Mouse (Mus musculus): Measurements from ENCODE around the gene Ank3.
"Not testable (repeated sequence)": the region's sequence is repeated elsewhere in the genome, so short reads cannot be mapped to it uniquely, and the experiment has no call there.

The Ank3 gene

GRCm38 (mm10) chr10:69398763-69399590 lies at the start of gene Ank3:
Ank3 (plus strand) TSS chr10:69398773.
- peak; percentile 45 for DNase-seq

DNA sequence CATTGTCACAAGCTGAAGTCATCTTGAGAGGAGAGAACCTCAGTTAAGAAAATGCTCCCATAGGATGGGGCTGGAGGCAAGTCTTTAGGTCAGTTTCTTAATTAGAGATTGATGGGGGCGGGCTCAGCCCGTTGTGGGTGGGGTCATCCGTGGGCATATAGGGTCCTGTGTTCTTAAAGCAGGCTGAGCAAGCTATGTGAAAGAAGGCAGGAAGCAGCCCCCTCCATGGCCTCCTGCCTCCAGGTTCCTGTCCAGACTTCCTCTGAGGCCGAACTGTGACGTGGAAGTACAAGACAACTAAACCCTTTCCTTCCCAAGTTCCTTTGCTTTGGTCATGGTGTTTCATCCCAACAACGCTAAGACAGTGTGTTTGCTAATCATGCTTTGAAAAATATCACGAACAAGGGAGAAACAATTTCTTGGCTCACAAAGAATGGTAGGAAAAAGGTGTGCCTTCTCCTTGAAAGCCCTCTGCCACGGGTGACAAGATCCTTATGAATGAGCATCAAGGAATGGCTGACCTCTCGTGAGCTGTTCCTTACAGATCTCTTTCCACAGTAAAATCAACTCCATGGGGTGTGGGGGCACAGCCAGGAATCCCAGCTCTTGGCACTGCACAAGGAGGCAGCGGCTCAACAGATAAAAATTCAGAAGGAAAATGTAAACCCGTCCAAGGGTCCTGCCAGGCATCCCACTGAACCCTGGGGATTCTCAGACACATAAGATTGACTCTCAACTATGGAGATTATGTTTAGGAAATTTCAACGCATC lies 47.3 kb upstream of the Ank3 start:
- peak; percentile 19 for DNase-seq

GRCm38 (mm10) chr10:69351842-69352211 lies 46.7 kb upstream of the Ank3 start:
- no peak for DNase-seq

DNA sequence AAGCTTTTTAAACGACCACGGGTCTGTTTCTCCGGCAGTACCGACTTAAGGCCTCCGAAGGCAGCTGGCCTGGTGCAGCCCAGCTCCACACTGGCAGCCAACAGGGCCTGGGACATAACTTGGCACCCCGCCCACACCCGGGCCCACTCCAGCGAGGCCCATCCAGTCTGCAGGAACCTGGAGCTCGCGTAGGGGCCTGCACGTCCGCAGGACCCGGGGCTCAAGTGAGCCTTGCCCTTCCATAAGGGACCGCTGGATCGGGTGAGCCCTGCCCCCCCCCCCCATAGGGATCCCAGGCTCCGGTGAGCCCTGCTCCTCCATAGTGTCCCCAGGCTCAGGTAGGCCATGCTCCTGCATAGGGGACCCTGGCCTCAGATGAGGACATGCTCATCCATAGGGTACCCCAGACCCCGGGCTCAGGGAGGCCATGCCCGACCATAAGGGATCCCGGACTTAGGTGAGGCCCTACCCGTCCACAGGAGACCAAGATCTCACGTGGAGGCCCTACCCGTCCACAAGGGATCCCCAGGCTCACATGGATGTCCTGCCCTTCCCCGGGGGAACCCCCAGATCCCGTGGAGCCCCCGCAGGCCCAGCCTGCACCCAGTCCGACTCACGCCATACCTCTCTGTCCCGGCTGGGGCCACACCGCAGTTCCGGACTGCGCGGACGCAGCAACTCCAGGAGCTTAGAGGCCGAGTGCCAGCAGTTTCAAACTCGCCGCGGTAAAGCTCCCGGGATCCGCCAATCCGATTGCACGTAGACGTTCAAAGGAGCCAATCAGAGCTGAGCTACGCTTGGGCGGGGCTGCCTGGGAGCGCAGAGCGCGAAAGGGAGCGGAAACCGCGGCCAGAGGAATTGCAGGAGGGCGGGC lies 46.1 kb upstream of the Ank3 start, which contains the start of gene Cdk1:
Cdk1 (minus strand) TSS at position 727 of the 874 bp plus-strand sequence.
- peak; percentile 92 for DNase-seq

GRCm38 (mm10) chr10:69353086-69353479 lies 45.5 kb upstream of the Ank3 start:
- not testable (repeated sequence) for DNase-seq

DNA sequence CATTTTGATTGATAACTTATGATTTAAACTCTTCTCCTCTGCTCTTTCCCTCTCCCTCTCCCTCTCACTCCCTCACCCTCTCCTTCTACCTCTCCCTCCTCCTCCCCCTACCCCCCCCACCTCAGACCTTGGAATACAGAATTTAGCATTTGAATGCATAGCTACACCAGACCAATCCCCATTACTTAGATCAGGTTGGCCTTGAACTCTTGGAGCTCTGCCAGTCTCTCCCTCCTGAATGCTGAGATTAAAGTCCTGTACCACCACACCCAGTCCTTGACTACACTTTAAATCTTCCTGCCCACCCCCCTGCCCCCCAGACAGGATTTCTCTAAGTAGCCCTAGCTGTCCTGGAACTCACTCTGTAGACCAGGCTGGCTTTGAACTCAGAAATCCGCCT lies 38.9 kb upstream of the Ank3 start:
- no peak for DNase-seq

DNA sequence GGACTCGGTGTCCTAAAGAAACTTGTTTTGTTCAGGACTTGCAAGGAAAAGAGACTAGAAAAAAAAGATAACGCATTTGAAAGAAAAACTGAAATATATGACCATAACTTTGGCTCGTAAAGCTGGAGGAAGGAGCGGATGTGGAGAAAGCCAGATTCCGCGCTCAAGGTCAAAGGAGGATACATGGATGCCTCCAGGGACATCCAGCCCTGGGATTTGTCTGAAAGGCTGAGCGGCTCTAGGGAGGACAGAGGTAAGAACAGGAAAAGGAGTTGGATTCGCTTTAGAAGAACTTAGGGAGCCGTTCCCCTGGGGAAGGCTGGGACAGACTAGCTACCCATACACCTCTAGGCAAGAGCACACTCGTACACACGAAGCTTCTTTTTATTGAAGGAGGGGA lies 32.4 kb upstream of the Ank3 start:
- DNase-seq = no peak

- DNase-seq = no peak
Observed at GRCm38 (mm10) chr10:69366877-69367387, 31.6 kb upstream of the Ank3 start.

DNA sequence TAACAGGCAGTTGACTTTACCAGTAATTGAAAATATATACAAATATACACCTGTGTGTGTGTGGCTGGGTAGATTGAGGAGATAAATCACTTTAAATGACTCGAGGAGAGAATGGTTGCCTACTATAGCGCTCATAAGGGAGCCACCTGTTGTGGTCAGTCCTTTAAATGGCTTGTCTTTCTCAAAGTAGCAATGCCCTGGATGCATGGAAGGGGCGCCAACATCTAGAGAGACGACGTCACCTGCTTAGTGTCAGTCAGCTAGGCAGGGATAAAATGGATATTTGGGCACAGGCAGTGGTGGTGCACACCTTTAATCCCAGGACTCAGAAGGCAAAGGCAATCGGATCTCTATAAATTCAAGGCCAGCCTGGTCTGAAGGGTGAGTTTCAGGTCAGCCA lies 29.3 kb upstream of the Ank3 start:
- no peak for DNase-seq

DNA sequence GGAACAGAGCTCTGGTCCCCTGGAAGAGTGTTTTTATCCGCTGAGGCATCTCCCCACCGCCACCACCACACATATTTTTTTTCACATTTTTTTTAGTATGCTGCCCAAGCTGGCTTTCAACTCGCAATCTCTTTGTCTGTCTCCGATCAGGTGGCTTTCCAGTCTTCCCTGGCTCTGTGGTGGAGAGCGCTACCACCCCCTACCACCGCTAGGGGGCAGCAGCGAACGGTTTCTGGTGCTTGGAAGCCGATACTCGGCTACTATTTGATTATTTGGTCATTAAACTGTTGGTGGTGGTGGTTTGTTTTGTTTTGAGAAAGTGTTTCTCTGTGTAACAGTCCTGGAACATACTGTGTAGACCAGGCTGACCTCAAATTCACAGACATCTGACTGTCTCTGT lies 27.1 kb upstream of the Ank3 start:
- peak; percentile 56 for DNase-seq

DNA sequence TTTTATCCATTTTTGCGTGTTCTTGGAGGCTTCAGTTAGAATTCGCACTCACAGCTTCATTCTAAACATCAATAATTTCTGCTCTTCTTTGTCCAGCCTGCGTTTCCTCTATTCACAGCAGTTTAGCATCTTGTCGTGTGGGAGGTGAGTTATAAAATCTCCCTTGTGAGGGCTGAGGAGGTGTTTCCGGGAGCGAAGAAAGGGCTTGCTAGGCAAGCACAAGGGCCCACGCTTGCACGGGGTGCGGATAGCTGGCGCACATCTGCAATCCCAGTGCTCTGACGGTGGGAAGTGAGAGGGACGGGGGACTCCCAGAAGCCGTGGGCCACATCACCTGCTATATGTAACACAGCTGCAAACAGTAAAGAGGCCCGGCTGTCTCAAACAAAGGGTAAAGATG lies 26.5 kb upstream of the Ank3 start:
- DNase-seq = no peak

DNA sequence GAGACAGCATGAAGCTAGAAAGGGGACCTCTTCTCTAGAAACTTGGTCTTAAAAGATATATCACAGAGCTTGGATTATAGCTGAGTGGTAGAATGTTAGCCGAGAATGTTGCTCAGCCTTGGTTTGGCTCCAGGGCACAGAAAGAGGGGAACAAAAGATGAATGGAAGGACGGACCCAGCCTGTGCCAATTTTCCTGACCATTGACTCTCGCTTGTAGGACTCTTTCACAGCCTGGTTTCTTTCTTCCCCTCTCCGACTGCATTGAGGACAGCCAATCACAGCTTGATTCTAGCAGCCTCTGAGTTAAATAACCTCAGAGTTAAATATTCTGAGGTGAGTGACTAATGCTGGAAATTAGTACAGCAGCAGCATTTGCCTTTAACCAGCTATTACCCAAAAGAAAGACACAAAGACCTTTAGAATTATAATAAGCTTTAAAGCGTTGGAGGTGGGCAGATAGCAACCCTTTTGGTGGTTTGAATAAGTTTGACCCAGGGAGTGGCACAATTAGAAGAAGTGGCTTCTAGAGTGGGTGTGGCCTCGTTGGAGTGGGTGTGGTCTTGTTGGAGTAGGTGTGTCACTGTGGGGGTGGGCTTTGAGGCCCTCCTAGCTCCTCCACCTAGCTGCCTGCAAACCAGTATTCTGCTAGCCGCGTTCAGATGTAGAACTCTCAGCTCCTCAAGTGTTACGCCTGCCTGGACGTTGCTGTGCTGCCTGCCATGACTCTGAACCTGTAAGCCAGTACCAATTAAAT lies 24.6 kb upstream of the Ank3 start:
- no peak for DNase-seq

GRCm38 (mm10) chr10:69375154-69375553 lies 23.4 kb upstream of the Ank3 start:
- peak; percentile 36 for DNase-seq

- DNase-seq = no peak
Observed at GRCm38 (mm10) chr10:69383186-69383585, 15.4 kb upstream of the Ank3 start.

GRCm38 (mm10) chr10:69384640-69385039 lies 13.9 kb upstream of the Ank3 start:
- no peak for DNase-seq

DNA sequence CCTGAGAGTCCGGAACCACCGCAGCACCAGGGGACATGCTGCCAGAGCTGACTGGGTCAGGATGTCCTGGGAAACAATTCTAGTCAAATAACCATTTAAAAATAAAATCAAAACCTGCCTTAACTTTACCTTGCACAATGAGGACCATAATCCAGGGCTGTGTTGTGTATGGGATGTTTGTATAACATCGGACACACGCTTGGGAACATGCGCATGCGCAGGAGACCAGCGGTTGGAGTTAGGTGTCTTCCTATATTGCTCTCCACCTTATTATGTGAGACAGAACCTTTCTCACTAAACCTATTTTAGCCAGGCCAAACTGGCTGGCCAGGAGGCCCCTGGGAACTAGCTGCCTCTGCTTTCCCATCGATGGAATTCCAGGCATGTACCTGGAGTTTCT lies 13.4 kb upstream of the Ank3 start:
- DNase-seq = no peak

GRCm38 (mm10) chr10:69386767-69387166 lies 11.8 kb upstream of the Ank3 start:
- DNase-seq = no peak

- no peak for DNase-seq
Observed at GRCm38 (mm10) chr10:69389511-69389910, 9.1 kb upstream of the Ank3 start.

DNA sequence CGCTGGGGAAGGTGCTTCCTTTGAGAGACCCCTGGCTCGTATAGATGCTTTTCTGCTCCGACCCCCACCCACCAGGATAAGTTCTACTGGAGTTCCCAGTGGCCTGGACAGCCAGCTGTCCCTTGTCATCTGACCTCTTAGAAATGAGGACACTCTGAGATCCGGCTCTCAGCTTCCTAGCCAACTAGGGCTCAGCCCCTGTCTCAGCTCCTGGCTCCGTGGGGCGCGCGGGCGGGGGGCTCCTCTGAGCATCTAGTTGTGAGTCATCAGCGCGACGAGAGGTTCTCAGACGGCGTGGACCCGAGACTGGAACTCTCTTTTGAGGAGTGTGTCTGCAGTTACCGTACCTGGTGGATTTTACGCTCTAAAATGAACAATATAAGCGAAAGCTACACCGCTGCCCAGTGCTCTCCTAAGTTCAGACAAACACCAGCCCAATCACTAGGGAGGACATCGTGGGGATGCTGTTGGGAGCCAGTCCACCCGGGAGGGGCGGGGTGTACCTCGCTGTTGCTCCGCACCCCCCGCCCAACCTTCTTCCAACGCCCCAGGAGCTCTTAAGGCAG lies 293 bp upstream of the Ank3 start:
- peak; percentile 10 for DNase-seq

- DNase-seq = no peak
Observed at GRCm38 (mm10) chr10:69399814-69400385, 1.3 kb downstream of the Ank3 start.

DNA sequence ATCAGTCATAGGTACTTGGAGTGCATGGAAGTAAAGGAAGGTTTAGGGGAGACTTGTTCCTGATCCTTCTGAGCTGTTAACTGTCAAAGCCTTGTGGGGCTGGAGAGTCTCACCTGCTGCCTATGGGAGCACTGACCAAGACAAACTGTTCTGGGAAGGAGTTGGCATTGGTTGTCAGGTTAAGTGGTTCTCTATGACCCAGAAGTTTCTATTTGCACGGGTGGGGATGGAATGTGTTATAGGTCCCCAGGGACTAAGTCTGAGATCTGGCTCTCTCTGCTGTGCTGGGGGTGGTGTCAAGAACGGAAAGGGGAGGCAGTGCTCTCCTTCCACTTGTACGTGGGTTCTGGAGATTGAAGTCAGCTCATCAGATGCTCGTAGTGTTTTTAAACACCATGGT lies 6.9 kb downstream of the Ank3 start:
- no peak for DNase-seq

All from thymus, postnatal 4 days (tissue).